Mouse (Mus musculus): ENCODE results near the gene Mga.

GRCm38 (mm10) chr2:119875981-119876380, 21.0 kb upstream of the Mga start:
- TF ChIP-seq IRF4 (IDR thresholded peaks at IDR 0.05; ENCODE audit: low read depth, low read length), result no peak
- TF ChIP-seq MYC (IDR thresholded peaks at IDR 0.05; ENCODE audit: low read depth, low read length), result no peak
- no peak for TF ChIP-seq JUND (conservative IDR thresholded peaks at IDR 0.05; ENCODE audit: low read depth, low read length)
